Mouse (Mus musculus): ENCODE results near the gene Gstp3. TPM values are rescaled to one million over a fixed set of nuclear protein-coding genes. Genes with fewer than 3 reads are reported as not detected.

The Gstp3 gene
- 56.1 TPM for polyA plus RNA-seq (2017; shearing (Covaris generic))

GRCm38 (mm10) chr19:4059069-4059740, at the start of gene Gstp3:
Gstp3 (minus strand) TSS chr19:4059569.

GRCm38 (mm10) chr19:4099837-4100717, 40.7 kb upstream of the Gstp3 start, which contains the start of gene Pitpnm1:
Pitpnm1 (plus strand) TSS chr19:4099998.

GRCm38 (mm10) chr19:4096642-4097440, 37.5 kb upstream of the Gstp3 start, which contains the start of gene Cdk2ap2:
Cdk2ap2 (plus strand) TSS chr19:4097182.

GRCm38 (mm10) chr19:4081394-4081793, 22.0 kb upstream of the Gstp3 start, which contains the start of gene Cabp2:
Cabp2 (plus strand) TSS chr19:4081578.

GRCm38 (mm10) chr19:4045966-4046865, 13.2 kb downstream of the Gstp3 start, which contains the start of gene Gstp2:
Gstp2 (minus strand) TSS chr19:4046023.

GRCm38 (mm10) chr19:4037788-4038232, 21.6 kb downstream of the Gstp3 start, which contains the start of gene Gstp1:
Gstp1 (minus strand) TSS chr19:4037985.

GRCm38 (mm10) chr19:4012432-4013022, 46.8 kb downstream of the Gstp3 start, which contains the start of gene Ndufv1:
Ndufv1 (minus strand) TSS chr19:4012806.

Other genes starting within 250 kb of the Gstp3 start
- gene Chka, start 207.8 kb downstream of the Gstp3 start, polyA plus RNA-seq (2017; shearing (Covaris generic)), result 38.9 TPM
- gene Tcirg1, start 152.4 kb downstream of the Gstp3 start, polyA plus RNA-seq (2017; shearing (Covaris generic)), result 67.3 TPM
- 102 TPM for gene Ndufs8, start 146.8 kb downstream of the Gstp3 start, polyA plus RNA-seq (2017; shearing (Covaris generic))
- not detected for gene Aldh3b1, start 129.8 kb downstream of the Gstp3 start, polyA plus RNA-seq (2017; shearing (Covaris generic))
- gene Unc93b1, start 124.4 kb downstream of the Gstp3 start, polyA plus RNA-seq (2017; shearing (Covaris generic)), result 29.4 TPM
- gene Aldh3b3, start 100.9 kb downstream of the Gstp3 start, polyA plus RNA-seq (2017; shearing (Covaris generic)), result not detected
- not detected for gene Aldh3b2, start 87.2 kb downstream of the Gstp3 start, polyA plus RNA-seq (2017; shearing (Covaris generic))
- gene Acy3, start 73.0 kb downstream of the Gstp3 start, polyA plus RNA-seq (2017; shearing (Covaris generic)), result not detected
- gene Tbx10, start 66.8 kb downstream of the Gstp3 start, polyA plus RNA-seq (2017; shearing (Covaris generic)), result not detected
- 10.5 TPM for gene Nudt8, start 59.0 kb downstream of the Gstp3 start, polyA plus RNA-seq (2017; shearing (Covaris generic))
- 1.0 TPM for gene Gm49405, start 58.9 kb downstream of the Gstp3 start, polyA plus RNA-seq (2017; shearing (Covaris generic))
- gene Doc2g, start 56.3 kb downstream of the Gstp3 start, polyA plus RNA-seq (2017; shearing (Covaris generic)), result 2.4 TPM
- gene Ndufv1, start 46.8 kb downstream of the Gstp3 start, polyA plus RNA-seq (2017; shearing (Covaris generic)), result 104 TPM
- 355 TPM for gene Gstp1, start 21.6 kb downstream of the Gstp3 start, polyA plus RNA-seq (2017; shearing (Covaris generic))
- 3.3 TPM for gene Gstp2, start 13.5 kb downstream of the Gstp3 start, polyA plus RNA-seq (2017; shearing (Covaris generic))
- gene Cabp2, start 22.0 kb upstream of the Gstp3 start, polyA plus RNA-seq (2017; shearing (Covaris generic)), result not detected
- 441 TPM for gene Cdk2ap2, start 37.6 kb upstream of the Gstp3 start, polyA plus RNA-seq (2017; shearing (Covaris generic))
- gene Pitpnm1, start 40.4 kb upstream of the Gstp3 start, polyA plus RNA-seq (2017; shearing (Covaris generic)), result 253 TPM
- 150 TPM for gene Aip, start 66.3 kb upstream of the Gstp3 start, polyA plus RNA-seq (2017; shearing (Covaris generic))
- not detected for gene Gpr152, start 80.2 kb upstream of the Gstp3 start, polyA plus RNA-seq (2017; shearing (Covaris generic))
- gene Cabp4, start 84.5 kb upstream of the Gstp3 start, polyA plus RNA-seq (2017; shearing (Covaris generic)), result not detected
- 192 TPM for gene Coro1b, start 89.0 kb upstream of the Gstp3 start, polyA plus RNA-seq (2017; shearing (Covaris generic))
- gene Ptprcap, start 94.0 kb upstream of the Gstp3 start, polyA plus RNA-seq (2017; shearing (Covaris generic)), result 341 TPM
- 46.8 TPM for gene Rps6kb2, start 103.8 kb upstream of the Gstp3 start, polyA plus RNA-seq (2017; shearing (Covaris generic))
- gene Carns1, start 115.9 kb upstream of the Gstp3 start, polyA plus RNA-seq (2017; shearing (Covaris generic)), result 15.2 TPM
- gene Tbc1d10c, start 131.7 kb upstream of the Gstp3 start, polyA plus RNA-seq (2017; shearing (Covaris generic)), result 376 TPM
- 688 TPM for gene Ppp1ca, start 132.5 kb upstream of the Gstp3 start, polyA plus RNA-seq (2017; shearing (Covaris generic))
- 27.5 TPM for gene Rad9a, start 142.1 kb upstream of the Gstp3 start, polyA plus RNA-seq (2017; shearing (Covaris generic))
- gene Clcf1, start 154.7 kb upstream of the Gstp3 start, polyA plus RNA-seq (2017; shearing (Covaris generic)), result 36.7 TPM
- gene AC109138.7, start 154.8 kb upstream of the Gstp3 start, polyA plus RNA-seq (2017; shearing (Covaris generic)), result not detected
- gene Pold4, start 172.3 kb upstream of the Gstp3 start, polyA plus RNA-seq (2017; shearing (Covaris generic)), result 62.7 TPM
- gene Ssh3, start 209.6 kb upstream of the Gstp3 start, polyA plus RNA-seq (2017; shearing (Covaris generic)), result 0.67 TPM
- 8.1 TPM for gene Ankrd13d, start 223.6 kb upstream of the Gstp3 start, polyA plus RNA-seq (2017; shearing (Covaris generic))
- gene Grk2, start 246.7 kb upstream of the Gstp3 start, polyA plus RNA-seq (2017; shearing (Covaris generic)), result 237 TPM

Measured in effector memory CD4-positive, alpha-beta T cell, adult 5 months (primary cell).